Mouse (Mus musculus): ENCODE measurements around the gene Myod1.

The Myod1 gene

GRCm38 (mm10) chr7:46376172-46377007 lies at the start of gene Myod1:
Gene Myod1, plus strand, starts transcription at chr7:46376474.
- DNase-seq (ENCODE audit: low spot score in 2 of 2): no peak

- no peak for DNase-seq (ENCODE audit: low spot score in 2 of 2)
Observed at GRCm38 (mm10) chr7:46327896-46328295, 48.4 kb upstream of the Myod1 start.

GRCm38 (mm10) chr7:46337397-46337796 lies 38.9 kb upstream of the Myod1 start:
- DNase-seq (ENCODE audit: low spot score in 2 of 2): no peak

GRCm38 (mm10) chr7:46339818-46340217 lies 36.5 kb upstream of the Myod1 start:
- DNase-seq (ENCODE audit: low spot score in 2 of 2): no peak

- no peak for DNase-seq (ENCODE audit: low spot score in 2 of 2)
Observed at GRCm38 (mm10) chr7:46340295-46340694, 36.0 kb upstream of the Myod1 start.

GRCm38 (mm10) chr7:46341471-46341870 lies 34.8 kb upstream of the Myod1 start:
- no peak for DNase-seq (ENCODE audit: low spot score in 2 of 2)

GRCm38 (mm10) chr7:46347692-46348091 lies 28.6 kb upstream of the Myod1 start:
- DNase-seq (ENCODE audit: low spot score in 2 of 2): no peak

- DNase-seq (ENCODE audit: low spot score in 2 of 2): no peak
Observed at GRCm38 (mm10) chr7:46348813-46349212, 27.5 kb upstream of the Myod1 start.

GRCm38 (mm10) chr7:46350119-46350702 lies 26.1 kb upstream of the Myod1 start:
- no peak for DNase-seq (ENCODE audit: low spot score in 2 of 2)

- no peak for DNase-seq (ENCODE audit: low spot score in 2 of 2)
Observed at GRCm38 (mm10) chr7:46352748-46353147, 23.5 kb upstream of the Myod1 start.

- DNase-seq (ENCODE audit: low spot score in 2 of 2): no peak
Observed at GRCm38 (mm10) chr7:46353216-46353615, 23.1 kb upstream of the Myod1 start.

- no peak for DNase-seq (ENCODE audit: low spot score in 2 of 2)
Observed at GRCm38 (mm10) chr7:46353875-46354274, 22.4 kb upstream of the Myod1 start.

GRCm38 (mm10) chr7:46361776-46362175 lies 14.5 kb upstream of the Myod1 start:
- no peak for DNase-seq (ENCODE audit: low spot score in 2 of 2)

- no peak for DNase-seq (ENCODE audit: low spot score in 2 of 2)
Observed at GRCm38 (mm10) chr7:46364154-46364553, 12.1 kb upstream of the Myod1 start.

- no peak for DNase-seq (ENCODE audit: low spot score in 2 of 2)
Observed at GRCm38 (mm10) chr7:46365810-46366209, 10.5 kb upstream of the Myod1 start.

GRCm38 (mm10) chr7:46371104-46371503 lies 5.2 kb upstream of the Myod1 start:
- DNase-seq (ENCODE audit: low spot score in 2 of 2): no peak

- no peak for DNase-seq (ENCODE audit: low spot score in 2 of 2)
Observed at GRCm38 (mm10) chr7:46377008-46377346, 703 bp downstream of the Myod1 start.

GRCm38 (mm10) chr7:46378123-46378522 lies 1.8 kb downstream of the Myod1 start:
- DNase-seq (ENCODE audit: low spot score in 2 of 2): peak in 1 of 2 experiments; percentile 58

- peak in 1 of 2 experiments; percentile 68 for DNase-seq (ENCODE audit: low spot score in 2 of 2)
Observed at GRCm38 (mm10) chr7:46378983-46379382, 2.7 kb downstream of the Myod1 start.

GRCm38 (mm10) chr7:46380625-46381024 lies 4.4 kb downstream of the Myod1 start:
- DNase-seq (ENCODE audit: low spot score in 2 of 2): no peak

GRCm38 (mm10) chr7:46387430-46387829 lies 11.2 kb downstream of the Myod1 start:
- DNase-seq (ENCODE audit: low spot score in 2 of 2): no peak

- DNase-seq (ENCODE audit: low spot score in 2 of 2): peak in 1 of 2 experiments; percentile 49
Observed at GRCm38 (mm10) chr7:46389456-46390085, 13.3 kb downstream of the Myod1 start.

GRCm38 (mm10) chr7:46390226-46390625 lies 14.0 kb downstream of the Myod1 start:
- no peak for DNase-seq (ENCODE audit: low spot score in 2 of 2)
